Mouse (Mus musculus): Measurements from ENCODE around the gene Tbc1d7.

- TF ChIP-seq CTCF (IDR thresholded peaks at IDR 0.05; ENCODE audit: borderline replicate concordance, control insufficient read depth, extremely low read depth, insufficient read depth, low read length, poor library complexity) (no peak), POLR2A (IDR thresholded peaks at IDR 0.05; ENCODE audit: control insufficient read depth, extremely low read depth, insufficient read depth, low read length, poor library complexity) (no peak)
Measured at GRCm38 (mm10) chr13:43113141-43113540, 58.2 kb downstream of the Tbc1d7 start.
